Mouse (Mus musculus) myocyte (in vitro differentiated cells): ENCODE measurements around the gene Chd9. TPM values are rescaled to one million over a fixed set of nuclear protein-coding genes. Genes with fewer than 3 reads are reported as not detected.

Experiments used
- H3K27me3 ChIP-seq: one replicate; pipeline ENCODE4 v1.6.1; 2011; ENCODE audit not compliant: control insufficient read depth, insufficient read depth, insufficient read length
- H3K36me3 ChIP-seq: one replicate; pipeline ENCODE4 v1.6.1; 2011; ENCODE audit not compliant: control insufficient read depth, insufficient read depth
- H3K4me2 ChIP-seq: one replicate; pipeline ENCODE4 v1.6.1; 2011; ENCODE audit warnings: low read depth, control low read depth
- H3K4me3 ChIP-seq: one replicate; pipeline ENCODE4 v1.5.1; 2011; ENCODE audit warnings: mild to moderate bottlenecking, control low read depth, moderate library complexity
- H3K79me2 ChIP-seq: one replicate; pipeline ENCODE4 v1.6.1; 2011; ENCODE audit not compliant: control insufficient read depth, insufficient read depth
- H3ac ChIP-seq: one replicate; pipeline ENCODE4 v1.6.1; 2011; ENCODE audit not compliant: control insufficient read depth, insufficient read length
- CEBPB ChIP-seq: IDR thresholded peaks from 2 replicates; pipeline ENCODE4 v1.6.1; 2011; ENCODE audit warnings: mild to moderate bottlenecking, moderate library complexity; ENCODE audit not compliant: poor library complexity, insufficient read depth, severe bottlenecking
- E2F4 ChIP-seq: IDR thresholded peaks from one replicate; pipeline ENCODE4 v1.6.1; 2011; ENCODE audit warnings: mild to moderate bottlenecking, control low read depth, moderate library complexity; ENCODE audit not compliant: insufficient read depth
- MAX ChIP-seq: IDR thresholded peaks from one replicate; pipeline ENCODE4 v1.6.1; 2011; ENCODE audit warnings: low read depth, mild to moderate bottlenecking, control low read depth
- MYOD1 ChIP-seq, 3 experiments: IDR thresholded peaks; one replicate each; pipeline ENCODE4 v1.6.1; 2011; ENCODE audit warnings: control low read depth in 2 of 3, low read depth in 2 of 3, mild to moderate bottlenecking in 2 of 3, moderate library complexity in 1 of 3; ENCODE audit not compliant: insufficient read length in 2 of 3, control insufficient read depth in 1 of 3
- MYOG ChIP-seq, 3 experiments: IDR thresholded peaks; one replicate each; pipeline ENCODE4 v1.6.1; 2011; ENCODE audit warnings: control low read depth in 2 of 3, low read depth in 2 of 3, mild to moderate bottlenecking in 2 of 3; ENCODE audit not compliant: insufficient read length in 2 of 3, control insufficient read depth in 1 of 3, insufficient read depth in 1 of 3
- POLR2A ChIP-seq: IDR thresholded peaks from one replicate; pipeline ENCODE4 v1.6.1; 2011; ENCODE audit warnings: low read depth, mild to moderate bottlenecking, control low read depth, moderate library complexity; ENCODE audit not compliant: insufficient read length
- POLR2AphosphoS2 ChIP-seq: IDR thresholded peaks from one replicate; pipeline ENCODE4 v1.6.1; 2011; ENCODE audit warnings: low read depth, control low read depth; ENCODE audit not compliant: insufficient read length
- REST ChIP-seq: IDR thresholded peaks from one replicate; pipeline ENCODE4 v1.6.1; 2011; ENCODE audit warnings: mild to moderate bottlenecking, control low read depth, moderate library complexity; ENCODE audit not compliant: insufficient read depth, insufficient read length
- SRF ChIP-seq: IDR thresholded peaks from one replicate; pipeline ENCODE4 v1.6.1; 2011; ENCODE audit warnings: low read depth; ENCODE audit not compliant: control insufficient read depth, insufficient read length
- TCF12 ChIP-seq: IDR thresholded peaks from one replicate; pipeline ENCODE4 v1.6.1; 2011; ENCODE audit warnings: mild to moderate bottlenecking, control low read depth; ENCODE audit not compliant: poor library complexity, insufficient read depth, severe bottlenecking
- TCF3 ChIP-seq: IDR thresholded peaks from one replicate; pipeline ENCODE4 v1.6.1; 2011; ENCODE audit warnings: low read depth, control low read depth; ENCODE audit not compliant: insufficient read length
- USF1 ChIP-seq: IDR thresholded peaks from one replicate; pipeline ENCODE4 v1.6.1; 2011; ENCODE audit warnings: low read depth, mild to moderate bottlenecking, control low read depth, moderate library complexity
- polyA plus RNA-seq: library from polyadenylated mRNA; unstranded; fragments of >200 nt; fragmentation: generic; extraction: Trizol; gene quantifications from one replicate; pipeline ENCODE4 v1.2.1, GENCODE M21; 2012; ENCODE audit warnings: missing spikeins

The Chd9 gene
- polyA plus RNA-seq, 1 experiment: 29.6 TPM

- Histone ChIP-seq H3K79me2 (no peaks in the 10 kb centered on the region), H3K27me3 (no peaks in the 10 kb centered on the region), H3K36me3 (peaks cover 36% of the 10 kb centered on the region), H3K4me3 (no peak overlapping the region), H3ac (no peak overlapping the region), H3K4me2 (no peak overlapping the region)
- TF ChIP-seq MYOG (IDR thresholded peaks at IDR 0.05; ENCODE audit: control insufficient read depth in 1 of 3, insufficient read depth in 1 of 3, insufficient read length in 2 of 3, low read depth in 2 of 3): no peak
- no peak for TF ChIP-seq MYOD1 (IDR thresholded peaks at IDR 0.05; ENCODE audit: control insufficient read depth in 1 of 3, insufficient read length in 2 of 3, low read depth in 2 of 3)
- no peak for TF ChIP-seq REST
These were observed 151.1 kb downstream of the Chd9 start for GRCm38 (mm10) chr8:90979295-90979694.

- H3ac ChIP-seq: no peak overlapping the region
- H3K4me3 ChIP-seq: no peak overlapping the region
- no peaks in the 10 kb centered on the region for H3K27me3 ChIP-seq
- TF ChIP-seq POLR2AphosphoS2 (no peak), MYOD1 (IDR thresholded peaks at IDR 0.05; ENCODE audit: control insufficient read depth in 1 of 3, insufficient read length in 2 of 3, low read depth in 2 of 3) (no peak), MAX (no peak), SRF (no peak), USF1 (no peak), REST (no peak), CEBPB (no peak), MYOG (IDR thresholded peaks at IDR 0.05; ENCODE audit: control insufficient read depth in 1 of 3, insufficient read depth in 1 of 3, insufficient read length in 2 of 3, low read depth in 2 of 3) (no peak), E2F4 (no peak), TCF12 (no peak), POLR2A (no peak), TCF3 (no peak)
- H3K79me2 ChIP-seq: no peaks in the 10 kb centered on the region
- H3K4me2 ChIP-seq: no peak overlapping the region
- H3K36me3 ChIP-seq: peaks cover 38% of the 10 kb centered on the region
These were observed 153.9 kb downstream of the Chd9 start for GRCm38 (mm10) chr8:90982087-90982486.

GRCm38 (mm10) chr8:91019726-91020125, 191.6 kb downstream of the Chd9 start:
- Histone ChIP-seq H3K4me3 (no peak overlapping the region), H3K4me2 (no peak overlapping the region), H3ac (no peak overlapping the region), H3K79me2 (no peaks in the 10 kb centered on the region), H3K27me3 (no peaks in the 10 kb centered on the region), H3K36me3 (peaks cover 35% of the 10 kb centered on the region)
- TF ChIP-seq TCF3: no peak

- no peak overlapping the region for H3K4me3 ChIP-seq
- peaks cover 47% of the 10 kb centered on the region for H3K36me3 ChIP-seq
- H3K27me3 ChIP-seq: no peaks in the 10 kb centered on the region
- H3ac ChIP-seq: no peak overlapping the region
- no peak overlapping the region for H3K4me2 ChIP-seq
- H3K79me2 ChIP-seq: no peaks in the 10 kb centered on the region
- TF ChIP-seq POLR2A: no peak
- no peak for TF ChIP-seq MYOD1 (IDR thresholded peaks at IDR 0.05; ENCODE audit: control insufficient read depth in 1 of 3, insufficient read length in 2 of 3, low read depth in 2 of 3)
- TF ChIP-seq MAX: no peak
- TF ChIP-seq SRF: no peak
- no peak for TF ChIP-seq USF1
- no peak for TF ChIP-seq CEBPB
- TF ChIP-seq TCF3: no peak
- no peak for TF ChIP-seq MYOG (IDR thresholded peaks at IDR 0.05; ENCODE audit: control insufficient read depth in 1 of 3, insufficient read depth in 1 of 3, insufficient read length in 2 of 3, low read depth in 2 of 3)
- TF ChIP-seq E2F4: no peak
- TF ChIP-seq TCF12: no peak
- no peak for TF ChIP-seq REST
- TF ChIP-seq POLR2AphosphoS2: no peak
These were observed 206.3 kb downstream of the Chd9 start for GRCm38 (mm10) chr8:91034417-91034816.

- H3K27me3 ChIP-seq: no peaks in the 10 kb centered on the region
- H3K79me2 ChIP-seq: no peaks in the 10 kb centered on the region
- TF ChIP-seq POLR2A (no peak), MYOD1 (IDR thresholded peaks at IDR 0.05; ENCODE audit: control insufficient read depth in 1 of 3, insufficient read length in 2 of 3, low read depth in 2 of 3) (no peak), TCF3 (no peak), POLR2AphosphoS2 (no peak), CEBPB (no peak), MYOG (IDR thresholded peaks at IDR 0.05; ENCODE audit: control insufficient read depth in 1 of 3, insufficient read depth in 1 of 3, insufficient read length in 2 of 3, low read depth in 2 of 3) (no peak), E2F4 (no peak), USF1 (no peak), SRF (no peak), TCF12 (no peak), MAX (no peak), REST (no peak)
- no peak overlapping the region for H3K4me2 ChIP-seq
- H3K36me3 ChIP-seq: peaks cover 41% of the 10 kb centered on the region
- H3K4me3 ChIP-seq: no peak overlapping the region
- H3ac ChIP-seq: no peak overlapping the region
These were observed 208.8 kb downstream of the Chd9 start for GRCm38 (mm10) chr8:91036905-91037304.
